Mouse (Mus musculus): Measurements from ENCODE around the gene Nfkbil1.

GRCm38 (mm10) chr17:35224641-35225040 is 11.0 kb downstream of the Nfkbil1 start:
- TF ChIP-seq CTCF (IDR thresholded peaks at IDR 0.05; ENCODE audit: low read depth, low read length): no peak
- TF ChIP-seq POLR2A (IDR thresholded peaks at IDR 0.05; ENCODE audit: insufficient read depth, low read length): no peak
- TF ChIP-seq EP300 (IDR thresholded peaks at IDR 0.05; ENCODE audit: insufficient read depth, low read depth, low read length): no peak
